Mouse (Mus musculus): ENCODE results near the gene Rab35. TPM values are rescaled to one million over a fixed set of nuclear protein-coding genes. Genes with fewer than 3 reads are reported as not detected.

The Rab35 gene
- polyA plus RNA-seq, 1 experiment from 2014 or later = 4.4 TPM

DNA sequence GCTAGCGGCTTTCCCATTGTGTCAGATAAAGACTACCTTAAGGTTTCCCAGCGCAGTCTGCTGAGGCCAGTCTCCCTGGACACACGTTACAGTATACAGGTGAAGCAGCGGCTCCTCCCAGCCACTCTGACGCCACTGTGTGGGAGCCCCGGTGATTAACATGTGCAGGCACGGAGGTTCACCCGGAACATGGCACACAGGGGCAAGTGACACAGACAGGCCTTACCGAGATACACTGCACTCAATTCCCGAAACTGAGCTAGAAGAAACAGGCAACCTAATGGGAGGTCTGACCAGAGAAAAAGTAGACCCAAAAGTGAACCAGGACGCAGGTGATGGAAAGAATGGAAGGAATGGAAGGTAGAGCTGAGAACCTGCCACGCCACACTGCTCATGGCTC lies 22.1 kb downstream of the Rab35 start:
- no peak for ATAC-seq (ENCODE audit: insufficient read depth, low FRiP score)
- 0 out of 2 replicates have a peak, but pooled peaks cover 10% of the 10 kb centered on the region for H3K4me1 ChIP-seq (ENCODE audit: control insufficient read depth, insufficient read depth, low read length)
- no peak overlapping the region for H3K9ac ChIP-seq (ENCODE audit: low read length)
- no peaks in the 10 kb centered on the region for H3K9me3 ChIP-seq (replicated peaks; ENCODE audit: control insufficient read depth, low read length)
- H3K36me3 ChIP-seq (ENCODE audit: control insufficient read depth, insufficient read depth, low read length) = no peaks in the 10 kb centered on the region
- H3K27ac ChIP-seq (ENCODE audit: low read length) = no peak overlapping the region
- H3K4me2 ChIP-seq (ENCODE audit: low read depth, low read length) = no peak overlapping the region
- no peaks in the 10 kb centered on the region for H3K27me3 ChIP-seq (ENCODE audit: control insufficient read depth, insufficient read depth, low read length)
- WGBS = 89% methylated on average over 12 of the region's 12 CpGs
- no peak overlapping the region for H3K4me3 ChIP-seq (replicated peaks; ENCODE audit: low read length)

DNA sequence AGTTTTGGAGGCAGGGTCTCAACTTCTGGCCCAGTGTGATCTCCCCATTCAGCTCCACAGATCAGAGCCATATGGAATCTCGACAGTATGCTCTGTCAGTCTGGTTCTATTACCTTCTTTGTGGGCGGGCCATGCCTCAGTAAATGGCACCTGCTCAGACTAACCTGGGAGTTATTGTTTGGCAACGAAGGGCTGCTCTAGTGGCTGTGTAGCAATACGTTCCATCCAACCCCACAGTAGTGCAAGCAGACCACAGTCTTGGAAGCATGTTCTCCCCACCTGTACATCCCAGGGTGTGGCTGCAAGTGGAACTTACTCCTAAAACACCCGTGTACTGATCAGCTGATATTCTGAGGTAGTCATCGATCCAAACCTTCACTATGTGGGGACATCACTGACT lies 25.0 kb downstream of the Rab35 start:
- no peak overlapping the region for H3K4me2 ChIP-seq (ENCODE audit: low read depth, low read length)
- no peak overlapping the region for H3K9ac ChIP-seq (ENCODE audit: low read length)
- H3K27me3 ChIP-seq (ENCODE audit: control insufficient read depth, insufficient read depth, low read length) = no peaks in the 10 kb centered on the region
- WGBS = 68% methylated on average over 6 of the region's 6 CpGs
- H3K4me1 ChIP-seq (ENCODE audit: control insufficient read depth, insufficient read depth, low read length) = 0 out of 2 replicates have a peak, but pooled peaks cover 9% of the 10 kb centered on the region
- H3K4me3 ChIP-seq (replicated peaks; ENCODE audit: low read length) = no peak overlapping the region
- no peaks in the 10 kb centered on the region for H3K36me3 ChIP-seq (ENCODE audit: control insufficient read depth, insufficient read depth, low read length)
- peak overlapping the region; percentile 32; the same call in 1 of the 2 replicates for H3K27ac ChIP-seq (ENCODE audit: low read length)
- ATAC-seq (ENCODE audit: insufficient read depth, low FRiP score) = no peak
- no peaks in the 10 kb centered on the region for H3K9me3 ChIP-seq (replicated peaks; ENCODE audit: control insufficient read depth, low read length)

DNA sequence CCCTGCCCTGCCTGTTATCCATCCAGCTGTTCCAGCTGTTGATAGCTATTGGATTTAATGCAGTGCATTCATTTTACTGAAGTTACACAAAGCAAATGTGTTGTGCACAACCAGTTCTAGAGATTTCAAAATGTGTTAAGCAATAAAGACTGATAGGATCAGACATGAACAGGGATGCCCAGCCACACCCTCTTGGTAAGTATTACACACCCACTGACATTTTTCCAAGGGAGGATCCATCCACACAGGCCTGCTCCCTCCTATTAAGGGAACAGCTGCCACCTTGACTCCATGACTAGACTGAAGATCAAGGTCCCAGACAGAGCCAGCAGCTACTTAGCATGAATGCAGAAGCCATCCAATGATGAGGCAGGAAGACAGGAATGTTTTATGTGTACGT lies 25.5 kb downstream of the Rab35 start:
- H3K4me3 ChIP-seq (replicated peaks; ENCODE audit: low read length) = no peak overlapping the region
- no peak overlapping the region; the same call in 1 of the 2 replicates for H3K27ac ChIP-seq (ENCODE audit: low read length)
- no peaks in the 10 kb centered on the region for H3K27me3 ChIP-seq (ENCODE audit: control insufficient read depth, insufficient read depth, low read length)
- H3K36me3 ChIP-seq (ENCODE audit: control insufficient read depth, insufficient read depth, low read length) = no peaks in the 10 kb centered on the region
- no peak for ATAC-seq (ENCODE audit: insufficient read depth, low FRiP score)
- no peak overlapping the region for H3K4me2 ChIP-seq (ENCODE audit: low read depth, low read length)
- WGBS = 67% methylated on average over 1 of the region's 1 CpGs
- no peak overlapping the region for H3K9ac ChIP-seq (ENCODE audit: low read length)
- H3K9me3 ChIP-seq (replicated peaks; ENCODE audit: control insufficient read depth, low read length) = no peaks in the 10 kb centered on the region
- 0 out of 2 replicates have a peak, but pooled peaks cover 3% of the 10 kb centered on the region for H3K4me1 ChIP-seq (ENCODE audit: control insufficient read depth, insufficient read depth, low read length)

DNA sequence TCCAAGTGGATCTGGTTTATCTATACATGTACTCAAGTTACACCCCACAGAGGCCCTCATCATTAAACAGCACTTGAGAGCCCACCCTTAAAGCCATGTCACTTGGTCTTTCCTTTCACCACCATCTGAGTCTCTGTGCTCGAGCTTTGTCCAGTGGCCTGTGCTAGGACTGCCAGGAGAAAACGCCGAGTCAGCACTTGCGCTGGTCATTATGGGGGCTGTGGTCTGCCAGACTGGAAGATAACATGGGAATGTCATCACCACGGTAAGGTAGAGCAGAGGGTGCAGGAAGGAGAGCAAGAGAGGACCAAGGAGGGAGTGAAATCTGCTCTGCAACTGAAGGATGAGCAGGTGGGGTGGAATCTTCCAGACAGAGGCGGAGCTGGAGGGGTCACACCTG lies 26.6 kb downstream of the Rab35 start:
- Histone ChIP-seq H3K27me3 (ENCODE audit: control insufficient read depth, insufficient read depth, low read length) (no peaks in the 10 kb centered on the region), H3K4me3 (replicated peaks; ENCODE audit: low read length) (no peak overlapping the region), H3K27ac (ENCODE audit: low read length) (no peak overlapping the region), H3K36me3 (ENCODE audit: control insufficient read depth, insufficient read depth, low read length) (no peaks in the 10 kb centered on the region), H3K9ac (ENCODE audit: low read length) (no peak overlapping the region), H3K4me2 (ENCODE audit: low read depth, low read length) (no peak overlapping the region), H3K9me3 (replicated peaks; ENCODE audit: control insufficient read depth, low read length) (no peaks in the 10 kb centered on the region), H3K4me1 (ENCODE audit: control insufficient read depth, insufficient read depth, low read length) (no peaks in the 10 kb centered on the region)
- WGBS = 72% methylated on average over 6 of the region's 6 CpGs
- ATAC-seq (ENCODE audit: insufficient read depth, low FRiP score) = no peak

DNA sequence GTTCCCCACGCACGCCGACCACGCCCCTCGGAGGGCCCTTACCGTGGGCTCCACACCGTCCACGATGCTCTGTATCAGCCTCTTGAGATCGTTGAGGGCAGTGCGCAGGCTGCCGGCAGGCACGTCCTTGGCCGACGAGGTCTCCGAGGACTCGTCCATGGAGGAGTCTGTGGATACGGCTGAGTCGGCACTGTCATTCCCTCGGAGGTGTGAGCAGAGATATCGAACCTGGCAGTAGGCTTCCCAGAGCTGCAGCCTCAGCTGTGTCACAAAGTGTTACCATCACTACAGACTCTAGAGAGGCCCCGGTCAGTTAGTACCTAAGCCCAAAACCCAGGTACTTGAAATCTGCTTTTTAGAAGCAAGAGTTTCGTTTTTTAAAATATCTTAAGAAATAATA lies 30.9 kb downstream of the Rab35 start:
- no peak for ATAC-seq (ENCODE audit: insufficient read depth, low FRiP score)
- H3K9ac ChIP-seq (ENCODE audit: low read length) = no peak overlapping the region
- 80% methylated on average over 22 of the region's 22 CpGs for WGBS
- no peak overlapping the region for H3K4me3 ChIP-seq (replicated peaks; ENCODE audit: low read length)
- no peak overlapping the region for H3K27ac ChIP-seq (ENCODE audit: low read length)
- no peaks in the 10 kb centered on the region for H3K36me3 ChIP-seq (ENCODE audit: control insufficient read depth, insufficient read depth, low read length)
- no peak overlapping the region for H3K4me2 ChIP-seq (ENCODE audit: low read depth, low read length)
- H3K9me3 ChIP-seq (replicated peaks; ENCODE audit: control insufficient read depth, low read length) = peaks cover 3% of the 10 kb centered on the region; the same call in 1 of the 2 replicates
- H3K4me1 ChIP-seq (ENCODE audit: control insufficient read depth, insufficient read depth, low read length) = no peaks in the 10 kb centered on the region; the same call in 1 of the 2 replicates
- no peaks in the 10 kb centered on the region for H3K27me3 ChIP-seq (ENCODE audit: control insufficient read depth, insufficient read depth, low read length)

DNA sequence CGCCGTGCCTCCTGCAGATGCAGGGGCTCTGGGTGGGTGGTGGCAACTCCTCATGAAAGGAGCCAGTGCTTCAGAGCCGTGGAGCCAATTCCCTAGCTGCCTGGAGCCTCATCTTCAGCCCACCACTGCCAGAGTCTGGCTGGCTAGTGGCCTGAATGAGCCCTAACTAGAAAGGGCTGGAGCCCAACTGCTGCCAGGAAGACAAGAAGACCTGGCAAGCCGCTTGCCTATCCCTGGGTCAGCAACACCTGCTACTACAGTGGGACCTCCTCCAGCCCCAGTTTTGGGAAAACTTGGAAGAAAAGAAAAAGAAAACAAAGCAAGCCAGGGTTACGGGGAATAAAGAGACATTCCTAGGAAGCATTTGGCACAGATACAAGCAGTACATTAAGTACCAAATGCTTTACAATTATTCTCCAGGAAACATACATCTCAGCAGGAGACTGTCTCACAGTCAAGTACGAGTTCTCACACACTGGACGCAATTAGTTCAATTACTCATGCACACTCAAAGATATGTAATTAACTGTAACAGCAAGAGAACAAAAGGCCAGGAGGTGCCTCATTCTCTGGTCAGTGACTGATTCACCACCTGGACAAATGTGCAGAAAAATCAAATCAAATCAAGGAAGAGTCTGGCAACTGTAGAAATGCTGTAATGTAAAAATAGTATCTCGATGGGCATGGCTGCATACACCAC lies 34.8 kb downstream of the Rab35 start:
- no peaks in the 10 kb centered on the region; the same call in 1 of the 2 replicates for H3K4me1 ChIP-seq (ENCODE audit: control insufficient read depth, insufficient read depth, low read length)
- WGBS = 61% methylated on average over 8 of the region's 8 CpGs
- H3K9ac ChIP-seq (ENCODE audit: low read length) = no peak overlapping the region
- H3K36me3 ChIP-seq (ENCODE audit: control insufficient read depth, insufficient read depth, low read length) = no peaks in the 10 kb centered on the region
- no peak for ATAC-seq (ENCODE audit: insufficient read depth, low FRiP score)
- peaks cover 3% of the 10 kb centered on the region; the same call in 1 of the 2 replicates for H3K9me3 ChIP-seq (replicated peaks; ENCODE audit: control insufficient read depth, low read length)
- no peak overlapping the region for H3K4me2 ChIP-seq (ENCODE audit: low read depth, low read length)
- no peak overlapping the region for H3K4me3 ChIP-seq (replicated peaks; ENCODE audit: low read length)
- no peak overlapping the region for H3K27ac ChIP-seq (ENCODE audit: low read length)
- no peaks in the 10 kb centered on the region for H3K27me3 ChIP-seq (ENCODE audit: control insufficient read depth, insufficient read depth, low read length)

DNA sequence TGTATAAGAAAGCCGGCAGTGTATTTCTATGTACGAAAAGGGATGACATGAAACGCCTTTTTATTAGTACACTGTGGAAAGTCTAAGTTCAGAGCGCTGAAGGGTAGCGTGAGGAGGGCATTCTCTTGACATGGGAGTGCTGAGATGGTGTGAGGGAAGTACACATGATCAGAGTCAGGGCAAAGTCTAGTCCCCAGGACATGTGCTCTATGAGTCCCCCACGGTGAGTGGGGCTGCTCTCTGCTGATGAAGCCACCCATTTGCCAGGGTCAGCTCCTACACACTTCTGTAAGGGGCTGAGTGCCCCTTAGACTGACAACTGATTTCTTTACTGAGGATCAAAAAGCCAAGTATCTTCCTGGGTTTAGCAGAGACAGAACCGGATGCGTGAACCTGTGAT lies 35.5 kb downstream of the Rab35 start:
- 77% methylated on average over 8 of the region's 8 CpGs for WGBS
- Histone ChIP-seq H3K4me3 (replicated peaks; ENCODE audit: low read length) (no peak overlapping the region), H3K27me3 (ENCODE audit: control insufficient read depth, insufficient read depth, low read length) (no peaks in the 10 kb centered on the region)

DNA sequence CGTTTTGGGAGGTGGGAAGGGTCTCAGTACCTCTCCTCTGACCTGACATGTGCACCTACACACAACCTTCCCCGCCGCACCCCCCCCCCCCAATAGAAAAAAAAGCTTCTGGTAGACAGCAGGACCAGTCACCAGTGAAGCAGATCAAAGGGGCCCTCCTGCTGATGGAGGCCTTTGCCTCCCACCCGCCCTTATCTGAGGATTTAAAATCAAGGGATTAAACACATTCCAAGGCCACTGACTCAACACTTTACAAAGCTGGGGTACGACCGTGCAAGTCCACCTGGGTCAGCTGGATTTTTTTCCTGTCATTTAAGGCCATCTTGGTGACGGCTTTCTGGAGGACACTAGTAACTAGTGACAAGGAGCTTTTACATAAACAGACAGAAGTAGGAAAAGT lies 36.2 kb downstream of the Rab35 start:
- peaks cover 3% of the 10 kb centered on the region; the same call in 1 of the 2 replicates for H3K9me3 ChIP-seq (replicated peaks; ENCODE audit: control insufficient read depth, low read length)
- H3K9ac ChIP-seq (ENCODE audit: low read length) = no peak overlapping the region
- H3K36me3 ChIP-seq (ENCODE audit: control insufficient read depth, insufficient read depth, low read length) = no peaks in the 10 kb centered on the region
- no peak overlapping the region for H3K4me2 ChIP-seq (ENCODE audit: low read depth, low read length)
- H3K4me1 ChIP-seq (ENCODE audit: control insufficient read depth, insufficient read depth, low read length) = no peaks in the 10 kb centered on the region; the same call in 1 of the 2 replicates
- no peak overlapping the region for H3K4me3 ChIP-seq (replicated peaks; ENCODE audit: low read length)
- no peak overlapping the region for H3K27ac ChIP-seq (ENCODE audit: low read length)
- H3K27me3 ChIP-seq (ENCODE audit: control insufficient read depth, insufficient read depth, low read length) = no peaks in the 10 kb centered on the region
- 25% methylated on average over 7 of the region's 7 CpGs for whole genome bisulfite sequencing
- ATAC-seq (ENCODE audit: insufficient read depth, low FRiP score) = no peak

More for the DNA sequence above, 35.5 kb downstream of the Rab35 start:
- ATAC-seq (ENCODE audit: insufficient read depth, low FRiP score) = no peak
- Histone ChIP-seq H3K4me1 (ENCODE audit: control insufficient read depth, insufficient read depth, low read length) (no peaks in the 10 kb centered on the region; the same call in 1 of the 2 replicates), H3K9me3 (replicated peaks; ENCODE audit: control insufficient read depth, low read length) (peaks cover 3% of the 10 kb centered on the region; the same call in 1 of the 2 replicates), H3K27ac (ENCODE audit: low read length) (no peak overlapping the region), H3K36me3 (ENCODE audit: control insufficient read depth, insufficient read depth, low read length) (no peaks in the 10 kb centered on the region), H3K4me2 (ENCODE audit: low read depth, low read length) (no peak overlapping the region), H3K9ac (ENCODE audit: low read length) (no peak overlapping the region)

DNA sequence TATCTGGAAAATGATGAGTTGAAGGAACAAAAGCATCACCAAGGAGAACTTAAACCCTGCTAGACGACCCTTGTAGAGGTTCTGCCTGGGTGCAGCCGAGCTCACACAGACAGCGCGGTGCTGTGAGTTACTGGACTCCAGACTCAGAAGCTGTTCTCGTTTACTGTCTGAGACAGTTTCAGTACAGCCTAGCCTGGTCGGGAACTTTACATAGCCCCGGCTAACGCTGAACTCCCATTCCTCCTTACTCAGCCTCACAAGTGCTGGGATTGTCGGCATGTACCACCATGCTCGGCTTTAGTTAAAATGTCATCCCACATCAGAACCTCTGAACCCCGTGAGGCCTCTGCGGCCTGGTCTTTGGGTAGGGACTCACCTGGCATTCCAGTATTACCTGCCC lies 37.3 kb downstream of the Rab35 start:
- H3K36me3 ChIP-seq (ENCODE audit: control insufficient read depth, insufficient read depth, low read length) = no peaks in the 10 kb centered on the region
- no peaks in the 10 kb centered on the region; the same call in 1 of the 2 replicates for H3K4me1 ChIP-seq (ENCODE audit: control insufficient read depth, insufficient read depth, low read length)
- H3K27me3 ChIP-seq (ENCODE audit: control insufficient read depth, insufficient read depth, low read length) = no peaks in the 10 kb centered on the region
- no peak overlapping the region for H3K27ac ChIP-seq (ENCODE audit: low read length)
- H3K4me3 ChIP-seq (replicated peaks; ENCODE audit: low read length) = no peak overlapping the region
- H3K9me3 ChIP-seq (replicated peaks; ENCODE audit: control insufficient read depth, low read length) = peaks cover 3% of the 10 kb centered on the region; the same call in 1 of the 2 replicates
- H3K9ac ChIP-seq (ENCODE audit: low read length) = no peak overlapping the region
- no peak overlapping the region for H3K4me2 ChIP-seq (ENCODE audit: low read depth, low read length)
- no peak for ATAC-seq (ENCODE audit: insufficient read depth, low FRiP score)
- 88% methylated on average over 12 of the region's 12 CpGs for WGBS
